Mouse (Mus musculus): Measurements from ENCODE around the gene Atp6v0c.

The Atp6v0c gene

GRCm38 (mm10) chr17:24119446-24119845 lies 50.1 kb downstream of the Atp6v0c start:
- DNase-seq (ENCODE audit: extremely low read depth, low read depth, low spot score), result no peak
